Mouse (Mus musculus) testis, adult 2 months (tissue): ENCODE data around the gene Lekr1.

Experiments used
- CTCF ChIP-seq: fragments of 200-500 bp; IDR thresholded peaks from 2 replicates; pipeline ENCODE4 v1.5.1; 2012; ENCODE audit warnings: low read depth, mild to moderate bottlenecking, inconsistent platforms, low read length, moderate library complexity; ENCODE audit not compliant: control insufficient read depth, insufficient read depth, insufficient replicate concordance
- POLR2A ChIP-seq: fragments of 200-500 bp; IDR thresholded peaks from 2 replicates; pipeline ENCODE4 v1.6.1; 2012; ENCODE audit warnings: low read depth, mild to moderate bottlenecking, inconsistent platforms, low read length, moderate library complexity; ENCODE audit not compliant: control insufficient read depth

GRCm38 (mm10) chr3:65802868-65803267, 136.8 kb downstream of the Lekr1 start:
- TF ChIP-seq CTCF (no peak), POLR2A (no peak)
